Mouse (Mus musculus) small intestine, adult 2 months (tissue): ENCODE results near the gene Ston2.

ENCODE experiments used
- CTCF ChIP-seq: fragments of 200-500 bp; IDR thresholded peaks from 2 replicates; pipeline ENCODE4 v1.5.1; 2012; ENCODE audit warnings: low read depth, mild to moderate bottlenecking, control low read depth, inconsistent platforms, low read length, moderate library complexity, mixed read lengths; ENCODE audit not compliant: insufficient replicate concordance, insufficient read length; ENCODE audit errors: extremely low read depth
- POLR2A ChIP-seq: fragments of 200-500 bp; IDR thresholded peaks from 2 replicates; pipeline ENCODE4 v1.6.1; 2012; ENCODE audit warnings: low read depth, mild to moderate bottlenecking, control low read depth, inconsistent platforms, low read length, moderate library complexity

GRCm38 (mm10) chr12:91668529-91669245 lies 119.5 kb downstream of the Ston2 start:
- TF ChIP-seq POLR2A (no peak), CTCF (no peak)
